Mouse (Mus musculus): ENCODE results near the gene Mmp11. TPM values are rescaled to one million over a fixed set of nuclear protein-coding genes. Genes with fewer than 3 reads are reported as not detected.

Mmp11 gene
- total RNA-seq, 1 experiment from 2014 or later = not detected

- ATAC-seq (replicated peaks; ENCODE audit: insufficient number of reproducible peaks, low FRiP score, low TSS enrichment, poor library complexity, severe bottlenecking) = no peak
These were observed 57.5 kb downstream of the Mmp11 start for GRCm38 (mm10) chr10:75878836-75879235.

- no peak for ATAC-seq (replicated peaks; ENCODE audit: insufficient number of reproducible peaks, low FRiP score, low TSS enrichment, poor library complexity, severe bottlenecking)
These were observed 62.6 kb downstream of the Mmp11 start for GRCm38 (mm10) chr10:75873543-75874170.

Other genes with a start within 250 kb of the Mmp11 start
- gene Cabin1, start 172.2 kb downstream of the Mmp11 start, total RNA-seq (2017) = 29.4 to 38.1 TPM (median 35.0 TPM) in 3 replicates
- 13.5 to 18.8 TPM (median 16.8 TPM) in 3 replicates for gene Ddt, start 163.1 kb downstream of the Mmp11 start, total RNA-seq (2017)
- gene Gm20441, start 155.5 kb downstream of the Mmp11 start, total RNA-seq (2017) = not detected in 3 replicates
- gene Gstt3, start 155.1 kb downstream of the Mmp11 start, total RNA-seq (2017) = 1.1 to 2.1 TPM (median 1.9 TPM) in 3 replicates
- 2.1 TPM in 1 of 3 replicates, not detected in the others for gene Gstt1, start 137.9 kb downstream of the Mmp11 start, total RNA-seq (2017)
- 0.49 TPM in 1 of 3 replicates, not detected in the others for gene Gstt4, start 114.0 kb downstream of the Mmp11 start, total RNA-seq (2017)
- 9.0 to 12.5 TPM (median 10.7 TPM) in 3 replicates for gene Gstt2, start 99.1 kb downstream of the Mmp11 start, total RNA-seq (2017)
- 37.4 to 54.1 TPM (median 41.4 TPM) in 3 replicates for gene Mif, start 76.3 kb downstream of the Mmp11 start, total RNA-seq (2017)
- 2.7 to 7.1 TPM (median 4.3 TPM) in 3 replicates for gene Derl3, start 43.1 kb downstream of the Mmp11 start, total RNA-seq (2017)
- 16.2 to 31.0 TPM (median 19.4 TPM) in 3 replicates for gene Smarcb1, start 14.9 kb downstream of the Mmp11 start, total RNA-seq (2017)
- gene Chchd10, start 3.4 kb downstream of the Mmp11 start, total RNA-seq (2017) = 1.4 to 5.9 TPM (median 5.8 TPM) in 3 replicates
- gene Gm867, start 4.2 kb upstream of the Mmp11 start, total RNA-seq (2017) = 2.2 TPM in 1 of 3 replicates, not detected in the others
- gene Vpreb3, start 6.6 kb upstream of the Mmp11 start, total RNA-seq (2017) = 0.87 to 5.0 TPM (median 1.2 TPM) in 3 replicates
- 0.10 to 0.53 TPM in 2 of 3 replicates, not detected in the other for gene Gm5134, start 18.0 kb upstream of the Mmp11 start, total RNA-seq (2017)
- 4.8 to 11.1 TPM (median 10.7 TPM) in 3 replicates for gene Zfp280b, start 96.2 kb upstream of the Mmp11 start, total RNA-seq (2017)
- not detected in 3 replicates for gene Slc5a4b, start 174.5 kb upstream of the Mmp11 start, total RNA-seq (2017)
- gene Slc5a4a, start 211.0 kb upstream of the Mmp11 start, total RNA-seq (2017) = not detected in 3 replicates